Mouse (Mus musculus) forebrain, embryonic 12.5 days (tissue): ENCODE measurements around the gene Dlgap4. TPM values are rescaled to one million over a fixed set of nuclear protein-coding genes. Genes with fewer than 3 reads are reported as not detected.

Experiments
- ATAC-seq: fragments of 200-750 bp; cut with Nextera tagmentation; 2 replicates; pipeline ENCODE4 v1.8.0; 2017; ENCODE audit warnings: moderate TSS enrichment; ENCODE audit not compliant: low FRiP score
- H3K27ac ChIP-seq: fragments of 300-500 bp; sonication (generic); 2 replicates; pipeline ENCODE4 v1.5.1; 2016; ENCODE audit warnings: mild to moderate bottlenecking
- H3K27me3 ChIP-seq: fragments of 300-500 bp; sonication (generic); 2 replicates; pipeline ENCODE4 v1.6.1; 2016; ENCODE audit warnings: mild to moderate bottlenecking
- H3K36me3 ChIP-seq: fragments of 300-500 bp; sonication (generic); replicated peaks from 2 replicates; pipeline ENCODE4 v1.6.1; 2016; ENCODE audit warnings: mild to moderate bottlenecking
- H3K4me1 ChIP-seq: fragments of 300-500 bp; sonication (generic); 2 replicates; pipeline ENCODE4 v1.6.1; 2016
- H3K4me2 ChIP-seq: fragments of 300-500 bp; sonication (generic); 2 replicates; pipeline ENCODE4 v1.6.1; 2016; ENCODE audit warnings: mild to moderate bottlenecking, moderate library complexity
- H3K4me3 ChIP-seq: fragments of 300-500 bp; sonication (generic); replicated peaks from 2 replicates; pipeline ENCODE4 v1.5.1; 2016; ENCODE audit warnings: mild to moderate bottlenecking
- H3K9ac ChIP-seq: fragments of 300-500 bp; sonication (generic); 2 replicates; pipeline ENCODE4 v1.6.1; 2016; ENCODE audit warnings: mild to moderate bottlenecking
- H3K9me3 ChIP-seq: fragments of 300-500 bp; sonication (generic); 2 replicates; pipeline ENCODE4 v1.6.1; 2016
- WGBS: fragments of 180-500 bp; shearing (Covaris S2); methylation state at CpG from one replicate; pipeline ENCODE4 v1.1.7; 2016; 5-methylcytosine and 5-hydroxymethylcytosine counted together
- polyA plus RNA-seq: library from polyadenylated mRNA; unstranded; fragments of >200 nt; fragmentation: Nextera tagmentation; extraction: Ambion mirVana; gene quantifications from 2 replicates; pipeline ENCODE4 v1.2.1, GENCODE M21; 2016

The Dlgap4 gene
- polyA plus RNA-seq, 1 experiment from 2014 or later: 195 TPM

DNA sequence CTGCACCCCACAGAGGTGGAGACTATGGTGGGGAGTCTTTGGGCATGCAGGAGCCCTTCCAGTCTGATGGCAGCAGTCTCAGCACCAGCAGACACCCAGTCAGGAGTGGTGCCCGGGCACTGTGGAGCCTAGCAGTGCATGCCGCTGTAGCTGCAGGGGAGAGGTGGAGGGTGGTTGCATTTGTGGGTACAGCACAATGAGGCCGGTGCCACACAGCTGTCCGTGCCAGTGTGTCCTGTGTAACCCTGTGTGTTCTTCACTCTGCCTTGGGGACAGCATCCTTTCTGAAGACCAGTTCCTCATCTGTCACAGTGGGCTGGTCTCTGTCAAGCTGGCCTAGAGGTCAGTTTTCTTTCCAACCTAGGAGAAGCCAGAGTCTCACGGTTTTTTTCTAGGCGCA lies 8.7 kb downstream of the Dlgap4 start:
- Histone ChIP-seq H3K4me1 (peaks cover 4% of the 10 kb centered on the region), H3K9me3 (no peaks in the 10 kb centered on the region), H3K9ac (no peak overlapping the region), H3K4me3 (no peak overlapping the region), H3K36me3 (no peaks in the 10 kb centered on the region), H3K4me2 (no peak overlapping the region), H3K27ac (no peak overlapping the region), H3K27me3 (peaks cover 11% of the 10 kb centered on the region)
- 92% methylated on average over 6 of the region's 6 CpGs for WGBS
- ATAC-seq: no peak

DNA sequence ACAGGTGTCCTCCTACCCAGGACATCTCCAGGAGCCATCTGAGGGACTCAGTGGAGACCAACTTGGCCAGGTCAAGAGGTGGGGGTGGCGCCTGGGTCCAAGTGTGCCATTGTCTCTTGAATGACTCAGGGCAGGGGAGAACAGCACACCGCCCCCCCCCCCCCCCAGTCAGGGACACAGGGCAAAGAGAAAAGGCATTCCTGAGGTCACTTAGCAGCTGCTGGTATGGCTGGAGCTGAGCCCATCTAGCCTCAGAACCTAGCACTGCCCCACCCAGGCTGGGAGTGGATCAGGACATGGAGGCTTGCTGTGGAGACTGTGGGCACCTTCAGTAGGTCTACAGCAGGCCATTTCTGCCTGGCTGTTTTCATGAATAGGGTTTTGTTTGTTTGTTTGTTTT lies 9.7 kb downstream of the Dlgap4 start:
- WGBS: 86% methylated on average over 2 of the region's 2 CpGs
- H3K27ac ChIP-seq: no peak overlapping the region
- H3K9me3 ChIP-seq: no peaks in the 10 kb centered on the region
- peaks cover 7% of the 10 kb centered on the region for H3K27me3 ChIP-seq
- H3K4me2 ChIP-seq: no peak overlapping the region
- H3K36me3 ChIP-seq: no peaks in the 10 kb centered on the region
- no peak overlapping the region for H3K9ac ChIP-seq
- H3K4me1 ChIP-seq: no peaks in the 10 kb centered on the region
- H3K4me3 ChIP-seq: no peak overlapping the region
- ATAC-seq: no peak

- no peak overlapping the region for H3K4me2 ChIP-seq
- no peak for ATAC-seq
- 90% methylated on average over 18 of the region's 18 CpGs for WGBS
- H3K4me1 ChIP-seq: no peaks in the 10 kb centered on the region
- no peak overlapping the region for H3K9ac ChIP-seq
- H3K9me3 ChIP-seq: no peaks in the 10 kb centered on the region
- H3K4me3 ChIP-seq: no peak overlapping the region
- H3K36me3 ChIP-seq: no peaks in the 10 kb centered on the region
- no peaks in the 10 kb centered on the region for H3K27me3 ChIP-seq
- no peak overlapping the region for H3K27ac ChIP-seq
Measured at GRCm38 (mm10) chr2:156625307-156625706, 11.8 kb downstream of the Dlgap4 start.

GRCm38 (mm10) chr2:156626119-156626518 lies 12.6 kb downstream of the Dlgap4 start:
- no peaks in the 10 kb centered on the region for H3K4me1 ChIP-seq
- H3K4me3 ChIP-seq: no peak overlapping the region
- ATAC-seq: no peak
- no peak overlapping the region for H3K27ac ChIP-seq
- no peak overlapping the region for H3K9ac ChIP-seq
- H3K4me2 ChIP-seq: no peak overlapping the region
- WGBS: 91% methylated on average over 9 of the region's 9 CpGs
- no peaks in the 10 kb centered on the region for H3K36me3 ChIP-seq
- no peaks in the 10 kb centered on the region for H3K27me3 ChIP-seq
- no peaks in the 10 kb centered on the region for H3K9me3 ChIP-seq

- no peak for ATAC-seq
- WGBS: 96% methylated on average over 8 of the region's 8 CpGs
- Histone ChIP-seq H3K36me3 (no peaks in the 10 kb centered on the region), H3K9me3 (no peaks in the 10 kb centered on the region), H3K4me1 (no peaks in the 10 kb centered on the region), H3K4me3 (no peak overlapping the region), H3K27ac (no peak overlapping the region), H3K9ac (no peak overlapping the region), H3K27me3 (no peaks in the 10 kb centered on the region), H3K4me2 (no peak overlapping the region)
Measured at GRCm38 (mm10) chr2:156626544-156626943, 13.0 kb downstream of the Dlgap4 start.

DNA sequence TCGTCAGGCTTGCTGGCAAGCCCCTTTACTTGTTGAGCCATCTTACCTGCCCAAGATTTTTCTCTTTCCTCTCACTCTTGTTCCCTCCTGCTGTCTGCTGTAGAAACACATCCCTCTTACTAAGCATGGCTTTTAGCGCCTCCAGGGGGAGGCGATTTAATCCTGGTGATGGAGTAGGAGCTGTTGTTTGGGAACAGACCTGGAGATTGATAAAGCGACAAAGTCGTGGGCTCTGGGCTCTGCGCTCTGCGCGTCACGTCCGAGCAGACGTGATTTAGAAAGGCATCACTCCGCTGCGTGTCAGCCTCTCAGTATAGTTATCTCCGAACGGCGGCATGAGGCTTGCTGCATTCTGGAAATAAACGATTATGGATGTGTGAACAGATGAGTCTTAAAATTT lies 14.4 kb downstream of the Dlgap4 start:
- Histone ChIP-seq H3K4me1 (no peaks in the 10 kb centered on the region), H3K9me3 (no peaks in the 10 kb centered on the region), H3K9ac (no peak overlapping the region), H3K4me2 (no peak overlapping the region), H3K36me3 (no peaks in the 10 kb centered on the region), H3K27ac (no peak overlapping the region), H3K4me3 (no peak overlapping the region), H3K27me3 (no peaks in the 10 kb centered on the region)
- WGBS: 84% methylated on average over 17 of the region's 17 CpGs
- ATAC-seq: no peak

- no peaks in the 10 kb centered on the region for H3K36me3 ChIP-seq
- ATAC-seq: no peak
- H3K4me3 ChIP-seq: no peak overlapping the region
- no peaks in the 10 kb centered on the region for H3K4me1 ChIP-seq
- 67% methylated on average over 1 of the region's 1 CpGs for WGBS
- no peak overlapping the region for H3K4me2 ChIP-seq
- no peaks in the 10 kb centered on the region for H3K27me3 ChIP-seq
- no peak overlapping the region for H3K27ac ChIP-seq
- H3K9ac ChIP-seq: no peak overlapping the region
- H3K9me3 ChIP-seq: no peaks in the 10 kb centered on the region
Measured at GRCm38 (mm10) chr2:156630288-156630687, 16.8 kb downstream of the Dlgap4 start.

DNA sequence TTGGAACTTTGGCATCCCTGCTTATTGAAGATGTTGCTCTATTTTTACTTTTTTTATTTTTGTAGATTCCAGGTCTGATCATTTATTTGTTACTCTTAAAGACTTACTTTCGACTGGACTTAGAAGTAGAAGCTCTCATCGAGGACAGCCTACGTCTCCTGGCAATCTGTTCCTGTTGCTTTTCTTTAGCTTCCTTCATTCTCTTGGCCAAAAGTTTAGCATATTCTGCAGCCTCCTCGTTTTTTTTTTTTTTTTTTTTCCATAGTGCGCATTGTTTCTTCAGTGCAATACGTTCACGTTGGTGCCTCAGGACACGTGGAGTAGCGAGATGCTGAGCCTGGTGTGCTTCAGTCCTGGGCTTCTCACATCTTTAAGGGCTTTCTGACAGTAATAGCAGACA lies 19.2 kb downstream of the Dlgap4 start:
- ATAC-seq: no peak
- Histone ChIP-seq H3K27me3 (no peaks in the 10 kb centered on the region), H3K36me3 (no peaks in the 10 kb centered on the region), H3K9ac (no peak overlapping the region), H3K4me1 (no peaks in the 10 kb centered on the region), H3K4me2 (no peak overlapping the region), H3K4me3 (no peak overlapping the region), H3K27ac (no peak overlapping the region), H3K9me3 (no peaks in the 10 kb centered on the region)
- WGBS: 82% methylated on average over 9 of the region's 9 CpGs

GRCm38 (mm10) chr2:156635091-156635490 lies 21.6 kb downstream of the Dlgap4 start:
- Histone ChIP-seq H3K4me2 (no peak overlapping the region), H3K27me3 (no peaks in the 10 kb centered on the region), H3K4me3 (no peak overlapping the region), H3K27ac (no peak overlapping the region), H3K9me3 (no peaks in the 10 kb centered on the region), H3K36me3 (no peaks in the 10 kb centered on the region), H3K9ac (no peak overlapping the region), H3K4me1 (no peaks in the 10 kb centered on the region)
- ATAC-seq: no peak
- 85% methylated on average over 9 of the region's 9 CpGs for WGBS

GRCm38 (mm10) chr2:156641141-156641540 lies 27.6 kb downstream of the Dlgap4 start:
- no peaks in the 10 kb centered on the region for H3K36me3 ChIP-seq
- H3K4me2 ChIP-seq: no peak overlapping the region
- no peaks in the 10 kb centered on the region for H3K9me3 ChIP-seq
- no peak overlapping the region for H3K9ac ChIP-seq
- ATAC-seq: no peak
- H3K4me1 ChIP-seq: peaks cover 10% of the 10 kb centered on the region; the same call in 1 of the 2 replicates
- 43% methylated on average over 2 of the region's 2 CpGs for WGBS
- H3K4me3 ChIP-seq: no peak overlapping the region
- no peak overlapping the region for H3K27ac ChIP-seq
- no peaks in the 10 kb centered on the region for H3K27me3 ChIP-seq

DNA sequence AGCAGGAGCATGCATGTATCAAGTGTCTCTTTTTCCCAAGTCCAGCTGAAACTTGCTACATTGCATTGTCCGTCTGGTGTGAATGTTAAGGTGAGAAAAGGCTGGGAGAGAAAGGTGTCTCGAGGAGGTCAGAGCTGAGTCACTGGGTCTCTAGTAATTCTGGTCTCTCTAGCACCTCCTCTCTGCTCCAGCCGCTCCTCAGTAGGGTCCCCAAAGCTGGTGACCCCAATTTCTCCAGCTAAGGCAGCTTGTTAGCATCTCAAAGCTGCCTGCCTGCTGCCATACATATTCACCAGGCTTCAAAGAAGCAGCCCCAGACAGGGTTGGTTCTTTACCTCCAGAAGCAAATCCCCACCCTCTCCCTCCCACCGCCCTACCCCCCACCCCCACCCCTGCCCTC lies 29.4 kb downstream of the Dlgap4 start:
- 26% methylated on average over 4 of the region's 4 CpGs for WGBS
- H3K9me3 ChIP-seq: no peaks in the 10 kb centered on the region
- H3K4me1 ChIP-seq: peaks cover 15% of the 10 kb centered on the region; the same call in 1 of the 2 replicates
- H3K4me3 ChIP-seq: no peak overlapping the region
- no peak for ATAC-seq
- H3K27me3 ChIP-seq: peaks cover 2% of the 10 kb centered on the region; the same call in 1 of the 2 replicates
- no peak overlapping the region for H3K27ac ChIP-seq
- H3K4me2 ChIP-seq: no peak overlapping the region
- H3K9ac ChIP-seq: no peak overlapping the region
- no peaks in the 10 kb centered on the region for H3K36me3 ChIP-seq

GRCm38 (mm10) chr2:156643406-156643805 lies 29.9 kb downstream of the Dlgap4 start:
- WGBS: 51% methylated on average over 3 of the region's 3 CpGs
- H3K27ac ChIP-seq: no peak overlapping the region

GRCm38 (mm10) chr2:156645145-156645544 lies 31.6 kb downstream of the Dlgap4 start:
- Histone ChIP-seq H3K9ac (no peak overlapping the region), H3K27me3 (peaks cover 2% of the 10 kb centered on the region; the same call in 1 of the 2 replicates), H3K9me3 (no peaks in the 10 kb centered on the region), H3K36me3 (no peaks in the 10 kb centered on the region), H3K4me2 (no peak overlapping the region), H3K27ac (no peak overlapping the region), H3K4me3 (no peak overlapping the region), H3K4me1 (peaks cover 15% of the 10 kb centered on the region; the same call in 1 of the 2 replicates)
- ATAC-seq: no peak
- 58% methylated on average over 6 of the region's 6 CpGs for WGBS

More at GRCm38 (mm10) chr2:156643406-156643805, 29.9 kb downstream of the Dlgap4 start:
- H3K9me3 ChIP-seq: no peaks in the 10 kb centered on the region
- H3K4me2 ChIP-seq: no peak overlapping the region
- H3K36me3 ChIP-seq: no peaks in the 10 kb centered on the region
- ATAC-seq: no peak
- no peak overlapping the region for H3K4me3 ChIP-seq
- peaks cover 15% of the 10 kb centered on the region; the same call in 1 of the 2 replicates for H3K4me1 ChIP-seq
- H3K9ac ChIP-seq: no peak overlapping the region
- H3K27me3 ChIP-seq: peaks cover 2% of the 10 kb centered on the region; the same call in 1 of the 2 replicates
